Mouse (Mus musculus) gastrocnemius, postnatal 14 days (tissue): Measurements from ENCODE around the gene Gm37419. TPM values are rescaled to one million over a fixed set of nuclear protein-coding genes. Genes with fewer than 3 reads are reported as not detected.

Experiments
- DNase-seq: peaks from one replicate; pipeline ENCODE4 v3.0.0; 2021; ENCODE audit warnings: mixed read lengths
- intact Hi-C: fragments of 180-260 bp; cut with DNase I; formaldehyde crosslinking; loops from one replicate; pipeline ENCODE4 v1.15.1; 2025; ENCODE audit warnings: low total_unique reads
- total RNA-seq, 2 experiments: library from RNA; stranded (reverse); gene quantifications; 2 replicates each; pipeline ENCODE4 v1.2.3; 2021

Gm37419 gene
- total RNA-seq, 2 experiments from 2014 or later = not detected

- intact Hi-C loops = no loop called here
- DNase-seq = no peak
These were observed 46.2 kb downstream of the Gm37419 start for GRCm38 (mm10) chr16:24034450-24034849.

DNA sequence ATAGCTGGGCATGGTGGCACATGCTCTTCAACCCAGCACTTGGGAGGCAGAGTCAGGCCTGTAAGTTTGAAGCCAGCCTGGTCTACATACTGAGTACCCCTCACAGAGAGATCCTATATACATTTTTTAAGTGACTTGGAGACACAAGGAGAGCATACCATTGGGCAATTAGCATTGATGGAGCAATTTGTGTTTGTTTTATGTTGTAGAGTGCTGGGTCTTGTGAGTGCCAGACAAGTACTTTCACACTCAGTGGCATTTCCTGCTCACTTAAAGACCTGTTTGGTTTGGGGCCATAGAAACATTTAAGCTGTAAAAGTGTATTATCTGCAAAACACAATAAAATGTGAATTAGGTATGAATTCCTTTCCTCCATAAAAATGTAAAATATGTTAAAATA, 47.5 kb downstream of the Gm37419 start:
- intact Hi-C loops = no loop called here
- no peak for DNase-seq

GRCm38 (mm10) chr16:24036398-24036797, 48.1 kb downstream of the Gm37419 start:
- intact Hi-C loops = no loop called here

More at GRCm38 (mm10) chr16:24036398-24036797, 48.1 kb downstream of the Gm37419 start:
- no peak for DNase-seq

Other genes with a start within 250 kb of the Gm37419 start
- gene Sst, start 97.5 kb upstream of the Gm37419 start, total RNA-seq = not detected
- gene Rtp2, start 56.1 kb upstream of the Gm37419 start, total RNA-seq = not detected
- 10 to 100 TPM; 26.0 to 49.8 TPM for gene Bcl6, start 370 bp downstream of the Gm37419 start, total RNA-seq